Mouse (Mus musculus) neural tube, embryonic 13.5 days (tissue): ENCODE data around the gene Auts2. TPM values are rescaled to one million over a fixed set of nuclear protein-coding genes. Genes with fewer than 3 reads are reported as not detected.

Experiments used
- ATAC-seq: fragments of 200-750 bp; cut with Nextera tagmentation; 2 replicates; pipeline ENCODE4 v1.8.0; 2017; ENCODE audit warnings: low read depth, mild to moderate bottlenecking, moderate TSS enrichment, moderate library complexity
- H3K27ac ChIP-seq: fragments of 300-500 bp; sonication (generic); replicated peaks from 2 replicates; pipeline ENCODE4 v1.5.1; 2015; ENCODE audit warnings: moderate library complexity, mild to moderate bottlenecking, inconsistent platforms
- H3K27me3 ChIP-seq: fragments of 300-500 bp; sonication (generic); 2 replicates; pipeline ENCODE4 v1.6.1; 2015; ENCODE audit warnings: mild to moderate bottlenecking, inconsistent platforms
- H3K36me3 ChIP-seq: fragments of 300-500 bp; sonication (generic); 2 replicates; pipeline ENCODE4 v1.6.1; 2015; ENCODE audit warnings: mild to moderate bottlenecking, inconsistent platforms
- H3K4me1 ChIP-seq: fragments of 300-500 bp; sonication (generic); replicated peaks from 2 replicates; pipeline ENCODE4 v1.6.1; 2015; ENCODE audit warnings: inconsistent platforms
- H3K4me2 ChIP-seq: fragments of 300-500 bp; sonication (generic); 2 replicates; pipeline ENCODE4 v1.6.1; 2015; ENCODE audit warnings: inconsistent platforms, mild to moderate bottlenecking, moderate library complexity
- H3K4me3 ChIP-seq: fragments of 300-500 bp; sonication (generic); 2 replicates; pipeline ENCODE4 v1.5.1; 2015; ENCODE audit warnings: mild to moderate bottlenecking, inconsistent platforms
- H3K9ac ChIP-seq: fragments of 300-500 bp; sonication (generic); 2 replicates; pipeline ENCODE4 v1.6.1; 2015; ENCODE audit warnings: moderate library complexity, mild to moderate bottlenecking, inconsistent platforms
- H3K9me3 ChIP-seq: fragments of 300-500 bp; sonication (generic); 2 replicates; pipeline ENCODE4 v1.6.1; 2016; ENCODE audit warnings: inconsistent platforms
- WGBS: fragments of 180-500 bp; shearing (Covaris S2); methylation state at CpG from one replicate; pipeline ENCODE4 v1.1.7; 2015; 5-methylcytosine and 5-hydroxymethylcytosine counted together
- polyA plus RNA-seq: library from polyadenylated mRNA; unstranded; fragments of >200 nt; fragmentation: Nextera tagmentation; extraction: Ambion mirVana; gene quantifications from 2 replicates; pipeline ENCODE4 v1.2.1, GENCODE M21; 2015

Auts2 gene
- polyA plus RNA-seq, 1 experiment from 2014 or later: 72.6 TPM

GRCm38 (mm10) chr5:131538311-131538915, 1004.7 kb downstream of the Auts2 start:
- no peaks in the 10 kb centered on the region for H3K9me3 ChIP-seq
- peak overlapping the region; percentile 99 for H3K27ac ChIP-seq
- H3K9ac ChIP-seq: peak overlapping the region; percentile 99
- 0% methylated on average over 67 of the region's 68 CpGs for WGBS
- ATAC-seq: peak; percentile 90
- H3K36me3 ChIP-seq: no peaks in the 10 kb centered on the region
- H3K27me3 ChIP-seq: no peaks in the 10 kb centered on the region
- H3K4me2 ChIP-seq: peak overlapping the region; percentile 70
- H3K4me1 ChIP-seq: peaks cover 40% of the 10 kb centered on the region
- H3K4me3 ChIP-seq: peak overlapping the region; percentile 86

GRCm38 (mm10) chr5:131537831-131538310, 1005.3 kb downstream of the Auts2 start:
- ATAC-seq: peak; percentile 86
- H3K27me3 ChIP-seq: no peaks in the 10 kb centered on the region
- 0% methylated on average over 42 of the region's 48 CpGs for WGBS

DNA sequence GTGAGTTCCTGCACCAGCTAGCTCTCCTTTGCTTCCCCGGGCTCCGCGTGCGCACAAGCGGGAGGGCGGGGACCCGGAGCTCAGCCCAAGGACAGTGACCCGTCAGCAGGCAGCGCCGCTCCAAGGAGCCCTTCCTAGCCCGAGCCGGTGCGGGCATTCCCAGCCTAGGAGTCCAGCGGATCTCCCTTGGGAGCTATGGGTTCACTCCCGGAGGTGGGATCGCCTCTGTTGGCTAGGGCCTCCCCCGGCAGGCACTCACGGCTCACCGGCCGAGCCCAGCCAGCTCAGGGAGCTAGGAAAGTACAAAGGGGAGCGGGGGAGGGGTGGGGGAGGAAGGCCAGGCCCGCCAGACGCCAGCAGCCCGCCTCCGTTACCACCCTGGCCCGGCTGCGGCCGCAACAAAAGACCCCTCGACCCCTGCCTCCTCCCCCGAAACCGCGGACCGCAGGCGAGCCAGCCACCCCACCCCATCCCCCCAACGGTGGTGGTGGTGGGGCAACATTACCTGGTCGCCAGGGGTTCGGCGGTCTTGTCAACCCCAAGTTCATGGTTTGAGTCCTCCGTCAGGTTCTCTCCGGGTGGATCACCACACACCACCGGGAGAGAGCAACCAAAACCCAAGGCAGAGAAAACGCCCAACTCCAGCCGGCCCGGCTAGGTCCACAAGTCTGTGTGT, 1005.9 kb downstream of the Auts2 start:
- Histone ChIP-seq H3K4me1 (peaks cover 50% of the 10 kb centered on the region), H3K27me3 (no peaks in the 10 kb centered on the region), H3K27ac (peak overlapping the region; percentile 99), H3K9me3 (no peaks in the 10 kb centered on the region), H3K9ac (peak overlapping the region; percentile 99), H3K4me2 (peak overlapping the region; percentile 70), H3K4me3 (peak overlapping the region; percentile 86), H3K36me3 (no peaks in the 10 kb centered on the region)
- ATAC-seq: peak; percentile 34
- WGBS: under 1% methylated on average over 44 of the region's 44 CpGs

More at GRCm38 (mm10) chr5:131537831-131538310, 1005.3 kb downstream of the Auts2 start:
- H3K36me3 ChIP-seq: no peaks in the 10 kb centered on the region
- H3K27ac ChIP-seq: peak overlapping the region; percentile 99
- peak overlapping the region; percentile 99 for H3K9ac ChIP-seq
- H3K4me2 ChIP-seq: peak overlapping the region; percentile 70
- no peaks in the 10 kb centered on the region for H3K9me3 ChIP-seq
- H3K4me1 ChIP-seq: peaks cover 46% of the 10 kb centered on the region
- peak overlapping the region; percentile 86 for H3K4me3 ChIP-seq

DNA sequence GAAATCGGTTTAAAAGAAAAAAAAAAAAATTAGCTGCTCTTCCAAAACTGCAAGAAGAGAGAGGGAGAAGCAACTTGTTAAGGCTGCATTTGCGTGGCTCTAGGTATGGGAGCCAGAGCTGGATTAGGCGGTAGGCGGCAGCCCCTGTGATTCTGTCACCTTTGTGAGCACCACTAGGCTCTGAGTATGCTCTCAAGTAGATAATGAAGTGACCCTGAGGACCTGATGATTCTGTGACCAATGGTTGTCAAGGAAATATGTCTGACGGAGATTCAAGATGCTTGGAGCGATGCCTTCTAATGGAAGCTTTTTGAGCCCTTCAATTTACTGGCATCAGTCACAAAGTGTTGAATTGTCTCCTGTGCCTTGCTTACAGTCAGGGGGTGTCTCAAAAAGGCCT, 1007.4 kb downstream of the Auts2 start:
- ATAC-seq: no peak
- H3K27me3 ChIP-seq: no peaks in the 10 kb centered on the region
- peaks cover 65% of the 10 kb centered on the region for H3K4me1 ChIP-seq
- 14% methylated on average over 6 of the region's 6 CpGs for WGBS
- no peaks in the 10 kb centered on the region for H3K36me3 ChIP-seq
- H3K4me2 ChIP-seq: peak overlapping the region; percentile 70
- no peaks in the 10 kb centered on the region for H3K9me3 ChIP-seq
- peak overlapping the region; percentile 86 for H3K4me3 ChIP-seq
- H3K9ac ChIP-seq: peak overlapping the region; percentile 99
- peak overlapping the region; percentile 99 for H3K27ac ChIP-seq

- H3K36me3 ChIP-seq: no peaks in the 10 kb centered on the region
- WGBS: 10% methylated on average over 3 of the region's 3 CpGs
- ATAC-seq: no peak
- H3K27ac ChIP-seq: peak overlapping the region; percentile 55
- H3K9me3 ChIP-seq: no peaks in the 10 kb centered on the region
- H3K9ac ChIP-seq: peak overlapping the region; percentile 68
- peak overlapping the region; percentile 70 for H3K4me2 ChIP-seq
- H3K27me3 ChIP-seq: no peaks in the 10 kb centered on the region
- peak overlapping the region; percentile 86 for H3K4me3 ChIP-seq
- H3K4me1 ChIP-seq: peaks cover 78% of the 10 kb centered on the region
Measured at GRCm38 (mm10) chr5:131533815-131534214, 1009.3 kb downstream of the Auts2 start.

DNA sequence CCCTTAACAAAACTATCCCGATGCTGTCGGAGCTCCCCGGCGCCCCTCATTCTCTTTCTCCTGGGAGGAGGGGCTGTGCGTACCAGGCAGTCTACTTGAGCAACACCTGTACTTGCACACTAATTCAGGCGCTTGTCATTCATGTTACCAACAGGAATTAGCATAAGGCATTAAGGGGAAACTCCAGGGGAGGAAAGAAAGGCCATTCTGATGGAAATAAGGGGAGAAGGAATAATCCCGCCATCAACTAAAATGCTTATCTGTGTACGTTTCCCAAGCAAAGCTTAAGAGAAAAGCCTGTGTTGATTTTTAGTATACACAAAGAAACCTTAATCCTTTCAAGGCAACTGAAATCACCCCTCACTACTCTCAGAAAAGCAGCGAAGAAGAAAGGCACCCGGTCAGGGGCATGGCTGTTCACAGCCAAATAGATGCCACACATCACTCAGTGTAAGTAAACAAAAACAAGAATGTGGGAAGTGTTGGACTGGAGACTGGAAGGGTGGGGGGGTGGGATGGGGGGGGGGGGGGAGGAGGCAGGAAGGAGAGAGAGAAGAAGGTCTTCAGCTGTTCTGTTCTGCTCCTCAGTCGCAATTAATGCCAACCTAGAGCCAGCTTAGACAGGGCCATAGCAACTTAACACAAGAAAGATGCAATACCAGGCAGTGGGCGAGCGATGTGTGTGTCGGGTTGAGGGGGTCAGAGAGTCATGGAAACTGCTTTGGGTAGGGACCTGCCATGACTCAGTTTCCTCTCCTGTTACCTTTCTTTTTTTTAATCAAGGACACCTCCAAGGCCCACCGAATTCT, 1011.2 kb downstream of the Auts2 start:
- Histone ChIP-seq H3K4me2 (peak overlapping the region; percentile 70), H3K9ac (peak overlapping the region; percentile 64), H3K4me1 (peaks cover 93% of the 10 kb centered on the region), H3K27me3 (no peaks in the 10 kb centered on the region), H3K4me3 (peak overlapping the region; percentile 86), H3K36me3 (no peaks in the 10 kb centered on the region), H3K27ac (peak overlapping the region; percentile 72), H3K9me3 (no peaks in the 10 kb centered on the region)
- peak; percentile 32; the same call in 1 of the 2 replicates for ATAC-seq
- WGBS: 21% methylated on average over 15 of the region's 15 CpGs

- ATAC-seq: peak; percentile 40; the same call in 1 of the 2 replicates
- Histone ChIP-seq H3K9ac (peak overlapping the region; percentile 43; the same call in 1 of the 2 replicates), H3K27ac (peak overlapping the region; percentile 72)
Measured at GRCm38 (mm10) chr5:131530828-131531227, 1012.3 kb downstream of the Auts2 start.

DNA sequence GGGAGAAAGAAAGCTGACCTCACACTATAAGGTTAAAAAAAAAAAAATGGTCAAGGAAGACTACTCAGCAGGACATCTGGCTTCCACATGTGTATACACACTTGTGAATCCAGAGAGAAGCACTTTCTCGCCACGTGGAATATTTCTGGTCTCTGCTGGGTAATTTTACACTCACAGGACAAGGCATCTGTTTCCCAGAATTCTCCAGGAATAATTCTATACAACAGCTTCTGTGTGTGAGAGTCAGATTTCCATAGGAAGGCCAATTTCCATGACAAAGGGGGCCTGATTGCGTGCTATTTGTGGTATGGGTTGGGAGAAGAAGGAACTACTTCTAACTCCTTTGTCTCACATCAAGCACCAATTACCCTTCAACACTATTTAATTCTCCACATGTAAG, 1016.5 kb downstream of the Auts2 start:
- Histone ChIP-seq H3K4me2 (no peak overlapping the region), H3K36me3 (no peaks in the 10 kb centered on the region), H3K4me3 (no peak overlapping the region), H3K27me3 (no peaks in the 10 kb centered on the region), H3K27ac (no peak overlapping the region), H3K9ac (no peak overlapping the region), H3K9me3 (no peaks in the 10 kb centered on the region), H3K4me1 (peaks cover 97% of the 10 kb centered on the region)
- 11% methylated on average over 3 of the region's 3 CpGs for WGBS
- ATAC-seq: no peak

More at GRCm38 (mm10) chr5:131530828-131531227, 1012.3 kb downstream of the Auts2 start:
- WGBS: 22% methylated on average over 2 of the region's 2 CpGs
- H3K4me3 ChIP-seq: peak overlapping the region; percentile 86
- H3K4me2 ChIP-seq: peak overlapping the region; percentile 70
- H3K9me3 ChIP-seq: no peaks in the 10 kb centered on the region
- H3K27me3 ChIP-seq: no peaks in the 10 kb centered on the region
- H3K36me3 ChIP-seq: no peaks in the 10 kb centered on the region
- H3K4me1 ChIP-seq: peaks cover 95% of the 10 kb centered on the region

GRCm38 (mm10) chr5:131524900-131525465, 1018.2 kb downstream of the Auts2 start:
- WGBS: 68% methylated on average over 12 of the region's 12 CpGs
- no peaks in the 10 kb centered on the region for H3K36me3 ChIP-seq
- no peaks in the 10 kb centered on the region for H3K9me3 ChIP-seq
- H3K4me3 ChIP-seq: no peak overlapping the region
- no peak overlapping the region for H3K27ac ChIP-seq
- H3K4me2 ChIP-seq: no peak overlapping the region
- H3K27me3 ChIP-seq: no peaks in the 10 kb centered on the region
- ATAC-seq: no peak
- peaks cover 97% of the 10 kb centered on the region for H3K4me1 ChIP-seq
- no peak overlapping the region for H3K9ac ChIP-seq

- H3K36me3 ChIP-seq: 0 out of 2 replicates have a peak, but pooled peaks cover 1% of the 10 kb centered on the region
- ATAC-seq: no peak
- H3K9ac ChIP-seq: no peak overlapping the region
- H3K4me2 ChIP-seq: no peak overlapping the region
- 87% methylated on average over 3 of the region's 3 CpGs for WGBS
- H3K27me3 ChIP-seq: no peaks in the 10 kb centered on the region
- peaks cover 91% of the 10 kb centered on the region for H3K4me1 ChIP-seq
- H3K4me3 ChIP-seq: no peak overlapping the region
- no peaks in the 10 kb centered on the region for H3K9me3 ChIP-seq
- no peak overlapping the region for H3K27ac ChIP-seq
Measured at GRCm38 (mm10) chr5:131519560-131519959, 1023.6 kb downstream of the Auts2 start.

- no peaks in the 10 kb centered on the region for H3K27me3 ChIP-seq
- H3K9ac ChIP-seq: no peak overlapping the region
- no peak for ATAC-seq
- no peak overlapping the region for H3K4me3 ChIP-seq
- 70% methylated on average over 4 of the region's 4 CpGs for WGBS
- no peak overlapping the region for H3K4me2 ChIP-seq
- no peaks in the 10 kb centered on the region for H3K9me3 ChIP-seq
- H3K36me3 ChIP-seq: 0 out of 2 replicates have a peak, but pooled peaks cover 5% of the 10 kb centered on the region
- peak overlapping the region; percentile 1; the same call in 1 of the 2 replicates for H3K27ac ChIP-seq
- H3K4me1 ChIP-seq: peaks cover 92% of the 10 kb centered on the region
Measured at GRCm38 (mm10) chr5:131517677-131518076, 1025.5 kb downstream of the Auts2 start.
